Mouse (Mus musculus) hindbrain, embryonic 11.5 days (tissue): ENCODE measurements around the gene Tes3-ps. TPM values are rescaled to one million over a fixed set of nuclear protein-coding genes. Genes with fewer than 3 reads are reported as not detected.
A peak's percentile ranks its signal among the peaks of the same experiment; 100 is the strongest.

ENCODE experiments used
- ATAC-seq: fragments of 200-750 bp; cut with Nextera tagmentation; 2 replicates; pipeline ENCODE4 v1.8.0; 2017; ENCODE audit warnings: mild to moderate bottlenecking, moderate TSS enrichment, moderate library complexity; ENCODE audit not compliant: low FRiP score
- DNase-seq: peaks from one replicate; pipeline ENCODE4 v3.0.0-alpha.2; 2015; ENCODE audit warnings: low spot score
- H3K27ac ChIP-seq: fragments of 300-500 bp; sonication (generic); 2 replicates; pipeline ENCODE4 v1.5.1; 2014; ENCODE audit warnings: mild to moderate bottlenecking, low read depth, low read length
- H3K27me3 ChIP-seq: fragments of 300-500 bp; sonication (generic); 2 replicates; pipeline ENCODE4 v1.6.1; 2014; ENCODE audit warnings: mild to moderate bottlenecking, low read length, moderate library complexity, mixed read lengths; ENCODE audit not compliant: control insufficient read depth, insufficient read depth
- H3K36me3 ChIP-seq: fragments of 300-500 bp; sonication (generic); 2 replicates; pipeline ENCODE4 v1.6.1; 2014; ENCODE audit warnings: mild to moderate bottlenecking, low read length, moderate library complexity, mixed read lengths; ENCODE audit not compliant: control insufficient read depth, insufficient read depth
- H3K4me1 ChIP-seq: fragments of 300-500 bp; sonication (generic); replicated peaks from 2 replicates; pipeline ENCODE4 v1.6.1; 2014; ENCODE audit warnings: low read length, mixed read lengths; ENCODE audit not compliant: control insufficient read depth, insufficient read depth
- H3K4me2 ChIP-seq: fragments of 300-500 bp; sonication (generic); replicated peaks from 2 replicates; pipeline ENCODE4 v1.6.1; 2014; ENCODE audit warnings: mild to moderate bottlenecking, low read depth, low read length
- H3K4me3 ChIP-seq: fragments of 300-500 bp; sonication (generic); 2 replicates; pipeline ENCODE4 v1.5.1; 2014; ENCODE audit warnings: low read depth, low read length
- H3K9ac ChIP-seq: fragments of 300-500 bp; sonication (generic); 2 replicates; pipeline ENCODE4 v1.6.1; 2014; ENCODE audit warnings: low read depth, low read length
- H3K9me3 ChIP-seq: fragments of 300-500 bp; sonication (generic); 2 replicates; pipeline ENCODE4 v1.6.1; 2016; ENCODE audit warnings: low read length; ENCODE audit not compliant: control insufficient read depth
- WGBS: fragments of 180-500 bp; shearing (Covaris S2); extraction: QIAGEN DNeasy Blood & Tissue Kit; methylation state at CpG from one replicate; pipeline ENCODE4 v1.1.7; 2014; 5-methylcytosine and 5-hydroxymethylcytosine counted together
- polyA plus RNA-seq: library from polyadenylated mRNA; unstranded; fragments of >200 nt; fragmentation: Nextera tagmentation; extraction: Ambion mirVana; gene quantifications from 2 replicates; pipeline ENCODE4 v1.2.1, GENCODE M21; 2014

The Tes3-ps gene
- polyA plus RNA-seq, 1 experiment from 2014 or later: 0.65 TPM

DNA sequence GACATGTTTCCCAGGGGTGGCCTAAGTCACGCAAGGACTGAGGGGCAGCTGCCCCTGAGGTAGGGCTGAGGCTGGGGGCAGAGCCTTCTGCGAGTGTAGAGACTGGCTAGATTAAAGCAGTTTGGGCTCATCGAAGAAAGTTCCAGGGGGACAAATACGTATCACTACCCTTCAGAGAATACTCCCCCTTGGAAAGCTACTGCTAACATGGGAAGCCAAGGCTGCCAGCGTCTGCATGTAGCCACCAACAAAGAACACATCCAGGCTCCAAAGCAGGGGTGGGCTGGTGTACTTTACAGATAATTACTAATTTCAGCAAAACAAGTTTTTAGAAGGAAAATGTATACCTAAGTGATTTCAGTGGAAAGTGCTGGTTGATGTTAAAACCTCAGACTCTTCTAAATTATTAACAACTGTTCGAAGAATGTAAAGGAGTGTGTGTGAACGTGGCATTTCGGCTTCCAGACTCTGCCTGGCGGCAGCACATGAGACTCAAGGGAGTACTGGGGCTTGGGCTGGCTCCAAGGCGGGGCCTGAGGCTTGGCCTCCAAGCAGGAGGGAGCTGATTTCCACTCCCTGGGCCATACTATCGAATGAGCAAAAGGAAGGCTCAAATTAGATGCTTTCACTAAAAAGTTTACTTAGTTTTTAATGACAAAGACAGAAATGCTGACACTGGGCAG lies 26.6 kb upstream of the Tes3-ps start:
- Histone ChIP-seq H3K36me3 (no peaks in the 10 kb centered on the region), H3K4me1 (no peaks in the 10 kb centered on the region), H3K27ac (no peak overlapping the region), H3K27me3 (no peaks in the 10 kb centered on the region), H3K9me3 (no peaks in the 10 kb centered on the region), H3K4me3 (no peak overlapping the region), H3K4me2 (no peak overlapping the region), H3K9ac (no peak overlapping the region)
- DNase-seq: peak; percentile 21
- ATAC-seq: no peak
- 72% methylated on average over 11 of the region's 11 CpGs for WGBS

DNA sequence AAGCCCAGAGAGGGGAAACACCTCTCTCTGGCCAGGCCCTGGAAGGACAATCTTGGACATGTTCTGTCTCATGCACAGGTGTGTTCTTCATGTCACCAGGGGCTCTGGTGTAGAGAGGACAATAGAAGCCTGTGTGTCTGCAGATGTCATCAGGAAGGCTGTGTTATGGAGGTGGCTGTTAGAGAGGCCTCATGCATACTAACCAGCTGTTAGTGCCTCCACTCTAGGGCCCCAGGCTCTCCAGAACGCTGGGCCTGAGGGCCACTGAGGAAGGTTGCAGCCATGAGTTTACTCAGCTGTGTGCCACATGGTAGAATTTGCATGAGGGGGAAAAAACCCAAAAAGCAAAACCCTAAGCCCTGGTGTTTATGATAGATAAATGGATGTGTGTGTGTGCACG lies 25.5 kb upstream of the Tes3-ps start:
- Histone ChIP-seq H3K9ac (no peak overlapping the region), H3K9me3 (no peaks in the 10 kb centered on the region), H3K4me3 (no peak overlapping the region), H3K27ac (no peak overlapping the region), H3K27me3 (no peaks in the 10 kb centered on the region), H3K36me3 (no peaks in the 10 kb centered on the region), H3K4me2 (no peak overlapping the region), H3K4me1 (no peaks in the 10 kb centered on the region)
- DNase-seq (peak; percentile 3), ATAC-seq (no peak)
- WGBS: 58% methylated on average over 2 of the region's 2 CpGs

DNA sequence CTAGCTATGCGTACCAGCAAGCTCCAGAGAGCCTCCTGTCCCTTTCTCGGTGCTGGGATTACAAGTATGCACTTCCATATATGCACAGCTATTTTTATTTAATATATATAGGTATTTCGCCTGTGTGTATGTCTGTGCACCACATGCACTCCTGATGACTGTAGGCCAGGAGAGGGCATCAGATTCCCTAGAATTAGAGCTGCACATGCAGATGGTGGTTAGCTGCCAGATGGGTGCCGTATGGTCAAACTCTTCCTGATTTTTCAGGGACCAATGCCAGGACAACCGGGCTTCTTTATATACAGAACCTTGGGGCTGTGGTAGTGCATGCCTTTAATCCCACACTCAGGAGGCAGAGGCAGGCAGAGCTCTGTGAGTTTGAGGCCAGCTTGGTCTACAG lies 24.1 kb upstream of the Tes3-ps start:
- Histone ChIP-seq H3K36me3 (no peaks in the 10 kb centered on the region), H3K4me2 (no peak overlapping the region), H3K4me3 (no peak overlapping the region), H3K9me3 (no peaks in the 10 kb centered on the region), H3K27ac (no peak overlapping the region), H3K9ac (no peak overlapping the region), H3K4me1 (no peaks in the 10 kb centered on the region), H3K27me3 (no peaks in the 10 kb centered on the region)
- DNase-seq (no peak), ATAC-seq (no peak)
- WGBS: 91% methylated on average over 5 of the region's 5 CpGs

DNA sequence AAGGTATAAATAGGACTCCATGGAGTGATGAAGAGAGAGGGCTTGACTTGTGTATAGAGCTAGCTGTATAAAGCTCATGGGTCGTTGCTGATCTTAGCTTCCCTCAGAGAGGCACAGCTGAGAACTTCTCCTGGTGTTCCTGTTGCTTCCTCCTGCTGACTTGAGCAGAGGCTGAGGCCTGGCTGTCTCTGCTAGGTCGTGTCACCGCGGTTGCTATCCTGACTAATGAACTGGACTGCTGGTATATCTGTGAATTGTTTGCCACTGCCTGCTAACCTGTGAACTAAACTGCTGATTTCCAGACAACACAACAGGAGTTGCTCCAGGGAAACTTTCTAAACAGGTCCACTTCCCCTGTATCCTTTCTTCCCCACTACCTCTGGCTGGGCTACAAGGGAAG lies 22.8 kb upstream of the Tes3-ps start:
- DNase-seq: no peak
- H3K27me3 ChIP-seq: no peaks in the 10 kb centered on the region

DNA sequence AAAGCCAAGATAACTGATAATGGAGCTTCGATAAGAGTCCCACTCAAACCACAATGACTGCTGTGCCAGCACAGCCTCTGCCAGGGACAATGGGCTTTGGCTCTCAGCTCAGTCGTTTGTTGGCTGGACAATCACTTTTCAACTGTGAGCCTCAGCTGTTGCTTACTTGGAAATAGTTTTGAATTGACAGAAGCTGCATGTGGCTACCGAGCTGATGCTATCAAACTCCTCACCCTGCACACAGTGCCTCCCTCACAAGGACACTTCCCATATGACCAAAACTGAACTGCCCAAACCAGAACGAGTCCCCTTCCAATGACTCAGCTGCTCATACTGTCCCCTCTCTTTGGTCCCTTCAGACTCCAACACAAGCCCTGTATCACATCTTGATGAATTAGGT lies 22.3 kb upstream of the Tes3-ps start:
- Histone ChIP-seq H3K9ac (no peak overlapping the region), H3K27ac (no peak overlapping the region), H3K36me3 (no peaks in the 10 kb centered on the region), H3K4me1 (no peaks in the 10 kb centered on the region), H3K27me3 (no peaks in the 10 kb centered on the region), H3K9me3 (no peaks in the 10 kb centered on the region), H3K4me3 (no peak overlapping the region), H3K4me2 (no peak overlapping the region)
- no peak for DNase-seq
- no peak for ATAC-seq
- 86% methylated on average over 4 of the region's 4 CpGs for WGBS

More for the DNA sequence above, 22.8 kb upstream of the Tes3-ps start:
- Histone ChIP-seq H3K36me3 (no peaks in the 10 kb centered on the region), H3K9me3 (no peaks in the 10 kb centered on the region), H3K4me3 (no peak overlapping the region), H3K9ac (no peak overlapping the region), H3K27ac (no peak overlapping the region), H3K4me1 (no peaks in the 10 kb centered on the region), H3K4me2 (no peak overlapping the region)
- ATAC-seq: no peak
- 89% methylated on average over 4 of the region's 4 CpGs for WGBS

DNA sequence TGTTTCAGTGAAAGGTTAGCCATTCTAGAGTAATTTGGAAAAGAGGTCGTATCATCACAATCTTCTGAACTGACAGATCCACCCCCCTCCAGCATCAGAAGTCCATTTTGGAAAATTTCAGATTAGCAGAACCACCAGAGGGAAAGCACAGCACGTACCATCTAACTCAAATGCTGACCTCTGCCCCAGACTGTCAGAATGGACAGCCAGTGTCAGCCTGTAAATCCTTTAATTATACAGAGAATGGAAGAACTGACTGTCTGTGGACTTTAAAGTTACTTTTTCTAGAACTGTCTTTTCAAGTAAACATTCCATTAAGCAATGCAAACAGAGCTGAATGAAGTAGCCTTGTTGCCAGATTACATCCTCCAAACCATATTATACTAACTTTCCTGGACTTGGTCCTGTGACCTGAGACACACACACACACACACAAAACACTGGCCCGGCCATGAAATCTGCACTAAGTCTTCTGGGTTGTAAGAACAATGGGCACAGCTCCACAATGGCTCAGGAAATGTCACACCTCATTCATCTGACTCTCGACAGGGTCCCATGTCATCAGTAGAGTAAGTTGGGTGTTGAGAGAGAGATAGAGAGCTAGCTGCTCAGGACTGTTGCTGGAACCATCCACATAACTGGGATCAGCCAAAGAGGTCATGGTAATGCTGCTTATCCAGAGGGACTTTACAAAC lies 21.0 kb upstream of the Tes3-ps start:
- H3K4me3 ChIP-seq: no peak overlapping the region
- no peaks in the 10 kb centered on the region for H3K4me1 ChIP-seq
- ATAC-seq: no peak
- 57% methylated on average over 4 of the region's 4 CpGs for WGBS
- no peak overlapping the region for H3K9ac ChIP-seq
- no peaks in the 10 kb centered on the region for H3K27me3 ChIP-seq
- no peaks in the 10 kb centered on the region for H3K36me3 ChIP-seq
- no peak for DNase-seq
- H3K4me2 ChIP-seq: no peak overlapping the region
- no peaks in the 10 kb centered on the region for H3K9me3 ChIP-seq
- no peak overlapping the region for H3K27ac ChIP-seq

DNA sequence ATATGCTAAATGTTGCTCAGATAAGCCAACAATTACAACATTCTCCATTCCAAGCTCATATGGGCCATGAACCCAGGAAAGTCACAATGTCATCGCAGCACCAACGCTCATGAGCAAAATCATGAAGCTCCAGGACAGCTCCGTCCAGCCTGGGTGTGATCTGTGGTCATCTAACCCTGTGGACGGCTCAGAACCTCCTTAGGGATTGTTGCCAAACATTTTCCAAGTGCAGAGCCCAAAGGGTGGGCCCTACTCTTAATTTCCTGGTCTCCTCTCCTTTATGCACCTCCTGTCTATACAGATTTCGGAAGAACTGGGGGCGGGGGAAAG lies 20.5 kb upstream of the Tes3-ps start:
- Histone ChIP-seq H3K4me2 (no peak overlapping the region), H3K9me3 (no peaks in the 10 kb centered on the region), H3K27ac (no peak overlapping the region), H3K4me1 (no peaks in the 10 kb centered on the region), H3K36me3 (no peaks in the 10 kb centered on the region), H3K9ac (no peak overlapping the region), H3K27me3 (no peaks in the 10 kb centered on the region), H3K4me3 (no peak overlapping the region)
- no peak for DNase-seq
- 93% methylated on average over 6 of the region's 6 CpGs for WGBS
- ATAC-seq: no peak

DNA sequence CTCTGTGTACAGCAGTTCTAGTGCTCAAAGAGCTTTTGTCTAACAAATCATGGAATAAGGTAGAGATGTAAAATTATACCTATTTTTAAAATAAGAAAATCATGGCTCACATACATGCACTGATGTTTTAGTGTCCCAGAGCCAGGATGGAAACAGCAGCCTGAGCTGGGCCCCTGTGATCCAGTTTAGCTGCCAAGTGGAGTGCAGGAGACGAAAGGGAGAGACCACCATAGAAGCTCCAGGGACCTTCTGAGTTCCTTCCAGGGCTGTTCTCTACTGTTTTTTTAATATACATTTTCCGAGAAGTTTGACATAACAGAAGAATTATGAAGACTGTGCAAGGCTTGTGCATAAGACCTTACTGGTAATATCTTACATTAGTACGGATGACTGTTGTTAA lies 15.2 kb upstream of the Tes3-ps start:
- no peaks in the 10 kb centered on the region for H3K9me3 ChIP-seq
- no peaks in the 10 kb centered on the region for H3K36me3 ChIP-seq
- 86% methylated on average over 3 of the region's 3 CpGs for WGBS
- no peak overlapping the region for H3K9ac ChIP-seq
- ATAC-seq (no peak), DNase-seq (no peak)
- H3K4me3 ChIP-seq: no peak overlapping the region
- H3K27me3 ChIP-seq: no peaks in the 10 kb centered on the region
- H3K4me1 ChIP-seq: no peaks in the 10 kb centered on the region
- no peak overlapping the region for H3K4me2 ChIP-seq
- H3K27ac ChIP-seq: no peak overlapping the region

DNA sequence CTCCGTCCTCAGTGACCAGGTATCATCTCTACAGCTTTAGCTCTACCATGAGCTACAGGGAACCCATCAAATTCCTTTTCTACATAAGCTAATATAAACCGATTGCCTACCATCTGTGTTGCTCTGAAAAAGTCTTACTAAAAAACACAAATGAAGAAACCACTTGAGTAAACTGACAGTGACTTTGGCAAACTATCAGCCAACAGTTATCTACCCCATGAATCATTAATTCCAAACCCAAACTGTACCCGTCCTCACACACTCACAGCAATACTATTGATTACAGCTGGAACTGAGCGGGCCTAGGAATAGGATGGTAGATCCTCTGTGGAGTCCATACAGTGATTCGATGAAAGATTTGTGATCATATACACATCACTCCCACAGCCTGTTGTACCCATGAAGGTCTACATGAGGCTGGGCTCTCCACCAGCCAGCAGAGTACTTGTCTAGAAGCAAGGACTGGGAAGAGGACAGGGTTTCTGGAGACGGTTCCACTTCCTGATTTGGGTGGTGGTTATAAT lies 14.2 kb upstream of the Tes3-ps start:
- 94% methylated on average over 6 of the region's 6 CpGs for WGBS
- DNase-seq (no peak), ATAC-seq (no peak)
- H3K36me3 ChIP-seq: no peaks in the 10 kb centered on the region
- H3K27ac ChIP-seq: no peak overlapping the region
- H3K4me3 ChIP-seq: no peak overlapping the region
- H3K4me1 ChIP-seq: no peaks in the 10 kb centered on the region
- H3K4me2 ChIP-seq: no peak overlapping the region
- H3K27me3 ChIP-seq: no peaks in the 10 kb centered on the region
- no peaks in the 10 kb centered on the region for H3K9me3 ChIP-seq
- H3K9ac ChIP-seq: no peak overlapping the region
